Mouse (Mus musculus): Measurements from ENCODE around the gene Rel. TPM values are rescaled to one million over a fixed set of nuclear protein-coding genes. Genes with fewer than 3 reads are reported as not detected.
A peak's percentile ranks its signal among the peaks of the same experiment; 100 is the strongest.

Gene Rel
- total and polyA plus RNA-seq, 3 experiments = 0.42 to 2.5 TPM; not detected in 1

GRCm38 (mm10) chr11:23770760-23771506 is at the start of gene Rel (continued):
- TF ChIP-seq POLR2AphosphoS5 (IDR thresholded peaks at IDR 0.05; ENCODE audit: borderline replicate concordance, low read depth, low read length) (no peak), CHD2 (IDR thresholded peaks at IDR 0.05; ENCODE audit: low read length) (no peak), ZMIZ1 (IDR thresholded peaks at IDR 0.05; ENCODE audit: low read depth, low read length) (peak; percentile 95), MAX (IDR thresholded peaks at IDR 0.05; ENCODE audit: low read length) (0 out of 2 replicates have a peak, but pooled peaks have one; percentile 5), EP300 (IDR thresholded peaks at IDR 0.05; ENCODE audit: low read depth in 1 of 2, low read length in 2 of 2) (peak; percentile 25 to 38; a peak in 1 of 4 replicates)

GRCm38 (mm10) chr11:23818745-23819144 is 48.0 kb upstream of the Rel start:
- TF ChIP-seq GATA1 (IDR thresholded peaks at IDR 0.05; ENCODE audit: low read depth, low read length) (no peak), ZKSCAN1 (IDR thresholded peaks at IDR 0.05; ENCODE audit: low read depth, low read length) (no peak), TCF12 (IDR thresholded peaks at IDR 0.05; ENCODE audit: low read depth, low read length) (0 out of 2 replicates have a peak, but pooled peaks have one; percentile 7)
- no peak for DNase-seq (ENCODE audit: low read depth, low spot score)
- H3K27ac ChIP-seq (ENCODE audit: control insufficient read depth, low read depth, low read length) = no peak overlapping the region
- H3K79me2 ChIP-seq (ENCODE audit: control insufficient read depth, insufficient read depth, low read length, poor library complexity) = no peaks in the 10 kb centered on the region
- peaks cover 2 to 5% of the 10 kb centered on the region in 2 experiments; a peak in 3 of 4 replicates for H3K4me1 ChIP-seq (ENCODE audit: control insufficient read depth in 1 of 2, insufficient read depth in 2 of 2, low read length in 2 of 2)
- no peaks in the 10 kb centered on the region for H3K27me3 ChIP-seq (ENCODE audit: control insufficient read depth in 1 of 2, insufficient read depth in 2 of 2, low read length in 2 of 2)
- H3K4me3 ChIP-seq (ENCODE audit: control insufficient read depth in 1 of 2, insufficient read depth in 1 of 2, low read depth in 2 of 2, low read length in 2 of 2) = no peak overlapping the region
- H3K36me3 ChIP-seq (ENCODE audit: control insufficient read depth in 1 of 2, insufficient read depth in 2 of 2, low read length in 2 of 2) = peaks cover 0 to 10% of the 10 kb centered on the region in 2 experiments; a peak in 2 of 4 replicates
- H3K9me3 ChIP-seq (replicated peaks; ENCODE audit: insufficient read depth, low read length) = no peaks in the 10 kb centered on the region
- H3K9ac ChIP-seq (ENCODE audit: control insufficient read depth, low read depth, low read length, poor library complexity, severe bottlenecking) = no peak overlapping the region

GRCm38 (mm10) chr11:23810741-23811140 is 40.0 kb upstream of the Rel start:
- Histone ChIP-seq H3K9ac (ENCODE audit: control insufficient read depth, low read depth, low read length, poor library complexity, severe bottlenecking) (no peak overlapping the region), H3K9me3 (replicated peaks; ENCODE audit: insufficient read depth, low read length) (no peaks in the 10 kb centered on the region), H3K4me1 (ENCODE audit: control insufficient read depth in 1 of 2, insufficient read depth in 2 of 2, low read length in 2 of 2) (no peaks in the 10 kb centered on the region), H3K79me2 (ENCODE audit: control insufficient read depth, insufficient read depth, low read length, poor library complexity) (no peaks in the 10 kb centered on the region), H3K27me3 (ENCODE audit: control insufficient read depth in 1 of 2, insufficient read depth in 2 of 2, low read length in 2 of 2) (peaks cover 1 to 8% of the 10 kb centered on the region in 2 experiments), H3K4me3 (ENCODE audit: control insufficient read depth in 1 of 2, insufficient read depth in 1 of 2, low read depth in 2 of 2, low read length in 2 of 2) (no peak overlapping the region), H3K27ac (ENCODE audit: control insufficient read depth, low read depth, low read length) (no peak overlapping the region), H3K36me3 (ENCODE audit: control insufficient read depth in 1 of 2, insufficient read depth in 2 of 2, low read length in 2 of 2) (no peaks in the 10 kb centered on the region)
- DNase-seq (ENCODE audit: low read depth, low spot score) = no peak
- TF ChIP-seq ZMIZ1 (IDR thresholded peaks at IDR 0.05; ENCODE audit: low read depth, low read length) = no peak
- TF ChIP-seq SIN3A (IDR thresholded peaks at IDR 0.05; ENCODE audit: low read length) = no peak

GRCm38 (mm10) chr11:23805716-23806115 is 34.9 kb upstream of the Rel start:
- H3K27me3 ChIP-seq (ENCODE audit: control insufficient read depth in 1 of 2, insufficient read depth in 2 of 2, low read length in 2 of 2) = peaks cover 3 to 8% of the 10 kb centered on the region in 2 experiments
- no peaks in the 10 kb centered on the region for H3K4me1 ChIP-seq (ENCODE audit: control insufficient read depth in 1 of 2, insufficient read depth in 2 of 2, low read length in 2 of 2)
- H3K4me3 ChIP-seq (ENCODE audit: control insufficient read depth in 1 of 2, insufficient read depth in 1 of 2, low read depth in 2 of 2, low read length in 2 of 2) = no peak overlapping the region
- H3K9ac ChIP-seq (ENCODE audit: control insufficient read depth, low read depth, low read length, poor library complexity, severe bottlenecking) = no peak overlapping the region
- DNase-seq (ENCODE audit: low read depth, low spot score) = no peak
- H3K27ac ChIP-seq (ENCODE audit: control insufficient read depth, low read depth, low read length) = no peak overlapping the region
- H3K79me2 ChIP-seq (ENCODE audit: control insufficient read depth, insufficient read depth, low read length, poor library complexity) = no peaks in the 10 kb centered on the region
- H3K36me3 ChIP-seq (ENCODE audit: control insufficient read depth in 1 of 2, insufficient read depth in 2 of 2, low read length in 2 of 2) = no peaks in the 10 kb centered on the region
- no peaks in the 10 kb centered on the region for H3K9me3 ChIP-seq (replicated peaks; ENCODE audit: insufficient read depth, low read length)
- no peak for TF ChIP-seq USF2 (IDR thresholded peaks at IDR 0.05; ENCODE audit: borderline replicate concordance in 1 of 2, insufficient read depth in 1 of 2, low read depth in 1 of 2, low read length in 2 of 2)
- TF ChIP-seq BHLHE40 (IDR thresholded peaks at IDR 0.05; ENCODE audit: borderline replicate concordance, low read depth, low read length) = no peak
- TF ChIP-seq EP300 (IDR thresholded peaks at IDR 0.05; ENCODE audit: low read depth in 1 of 2, low read length in 2 of 2) = no peak
- TF ChIP-seq ETS1 (IDR thresholded peaks at IDR 0.05; ENCODE audit: low read depth, low read length) = no peak
- TF ChIP-seq POLR2AphosphoS2 (IDR thresholded peaks at IDR 0.05; ENCODE audit: low read length) = no peak
- no peak for TF ChIP-seq GATA1 (IDR thresholded peaks at IDR 0.05; ENCODE audit: low read depth, low read length)
- no peak for TF ChIP-seq MAFK (IDR thresholded peaks at IDR 0.05; ENCODE audit: borderline replicate concordance, low read depth, low read length)
- no peak for TF ChIP-seq CHD1 (IDR thresholded peaks at IDR 0.05; ENCODE audit: low read depth, low read length)
- TF ChIP-seq MYB (IDR thresholded peaks at IDR 0.05; ENCODE audit: low read depth, low read length) = no peak
- no peak for TF ChIP-seq KAT2A (conservative IDR thresholded peaks at IDR 0.05; ENCODE audit: low read depth, low read length)
- no peak for TF ChIP-seq POLR2AphosphoS5 (IDR thresholded peaks at IDR 0.05; ENCODE audit: borderline replicate concordance, low read depth, low read length)
- no peak for TF ChIP-seq ZNF384 (IDR thresholded peaks at IDR 0.05; ENCODE audit: low read depth, low read length)
- no peak for TF ChIP-seq ELF1 (IDR thresholded peaks at IDR 0.05; ENCODE audit: low read depth, low read length)
- TF ChIP-seq SMC3 (IDR thresholded peaks at IDR 0.05; ENCODE audit: low read depth, low read length) = no peak
- TF ChIP-seq NRF1 (IDR thresholded peaks at IDR 0.05; ENCODE audit: insufficient read depth, low read depth, low read length, poor library complexity, severe bottlenecking) = no peak
- TF ChIP-seq MAZ (IDR thresholded peaks at IDR 0.05; ENCODE audit: low read depth, low read length) = no peak
